Mouse (Mus musculus) C3H10T1/2 (cell line): ENCODE measurements around the gene Clec4a4. TPM values are rescaled to one million over a fixed set of nuclear protein-coding genes. Genes with fewer than 3 reads are reported as not detected.

Experiments used
- polyA plus RNA-seq, 2 experiments: library from polyadenylated mRNA; unstranded; fragments of >200 nt; fragmentation: generic; extraction: Trizol; gene quantifications; one replicate each; pipeline ENCODE4 v1.2.1; 2012; ENCODE audit warnings: missing spikeins in 2 of 2

Gene Clec4a4
- polyA plus RNA-seq: not detected

GRCm38 (mm10) chr6:122989876-122990437 is at the start of gene Clec4a4:
Clec4a4 (plus strand) TSS chr6:122990367.

GRCm38 (mm10) chr6:122952401-122952800 is 37.8 kb upstream of the Clec4a4 start, which contains the start of gene Clec4a3:
Clec4a3 (plus strand) TSS chr6:122952515.

DNA sequence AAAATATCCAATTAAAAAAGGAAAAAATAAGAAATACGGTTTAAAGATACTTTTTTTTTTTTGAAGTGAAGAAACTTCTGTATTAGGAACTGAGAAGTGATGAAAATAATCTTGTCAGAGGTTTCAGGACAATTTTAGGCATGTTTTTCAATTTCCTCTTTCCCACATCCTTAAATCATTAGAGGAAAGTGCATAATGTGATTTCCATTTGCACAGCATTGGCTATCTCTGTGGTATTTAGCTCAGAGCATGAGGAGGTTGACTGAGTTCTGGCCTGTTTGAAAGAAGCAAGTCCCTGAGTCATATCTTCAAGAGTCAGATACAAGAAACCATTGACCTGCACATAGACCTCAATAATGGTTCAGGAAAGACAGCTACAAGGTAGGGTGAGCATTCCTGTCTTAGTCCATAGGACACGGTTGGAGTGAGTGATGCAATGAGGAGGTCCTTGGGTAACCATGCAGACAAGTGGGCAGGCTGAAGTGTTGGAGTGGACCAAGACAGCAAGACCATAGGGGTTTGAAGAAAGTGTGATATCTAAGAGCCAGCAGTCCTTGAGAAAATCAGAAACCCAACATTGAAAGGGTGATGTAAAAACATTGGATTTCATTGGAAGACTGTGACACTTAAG is 59.7 kb downstream of the Clec4a4 start, which contains the start of gene Clec4b1:
Gene Clec4b1 (plus strand): TSS at position 221 of the 631 bp plus-strand sequence.

Other genes with a start within 250 kb of the Clec4a4 start
- gene Slc2a3, start 188.7 kb upstream of the Clec4a4 start, polyA plus RNA-seq: under 1 TPM; 0.01 TPM
- 10 to 100 TPM in 1 of 2 experiments, 1 to 10 TPM in 1; 1.8 to 11.1 TPM for gene Foxj2, start 170.5 kb upstream of the Clec4a4 start, polyA plus RNA-seq
- gene C3ar1, start 134.2 kb upstream of the Clec4a4 start, polyA plus RNA-seq: under 1 TPM; 0.04 to 0.13 TPM
- gene Necap1, start 115.9 kb upstream of the Clec4a4 start, polyA plus RNA-seq: 1 to 10 TPM; 2.1 to 9.4 TPM
- gene Clec4a1, start 68.5 kb upstream of the Clec4a4 start, polyA plus RNA-seq: under 1 TPM in 1 of 2 experiments, not detected in 1; 0.04 TPM
- gene Clec4a3, start 37.9 kb upstream of the Clec4a4 start, polyA plus RNA-seq: not detected
- not detected for gene Clec4b1, start 59.6 kb downstream of the Clec4a4 start, polyA plus RNA-seq
- gene Clec4a2, start 116.1 kb downstream of the Clec4a4 start, polyA plus RNA-seq: not detected
- gene Clec4b2, start 182.5 kb downstream of the Clec4a4 start, polyA plus RNA-seq: not detected
- gene Clec4n, start 239.5 kb downstream of the Clec4a4 start, polyA plus RNA-seq: not detected